Mouse (Mus musculus): ENCODE data around the gene Tubb2b.

- TF ChIP-seq CTCF (IDR thresholded peaks at IDR 0.05; ENCODE audit: low read depth, low read length) (no peak), POLR2A (IDR thresholded peaks at IDR 0.05; ENCODE audit: extremely low read depth, insufficient read depth, low read length) (no peak)
Observed at GRCm38 (mm10) chr13:34134276-34134675, 4.0 kb upstream of the Tubb2b start.

Data from liver, adult 2 months (tissue).